Mouse (Mus musculus): Measurements from ENCODE around the gene Tent5c.

Tent5c gene

GRCm38 (mm10) chr3:100485390-100486132 is 3.6 kb downstream of the Tent5c start:
- no peak for DNase-seq

- no peak for DNase-seq
Observed at GRCm38 (mm10) chr3:100482971-100483610, 6.0 kb downstream of the Tent5c start.

DNA sequence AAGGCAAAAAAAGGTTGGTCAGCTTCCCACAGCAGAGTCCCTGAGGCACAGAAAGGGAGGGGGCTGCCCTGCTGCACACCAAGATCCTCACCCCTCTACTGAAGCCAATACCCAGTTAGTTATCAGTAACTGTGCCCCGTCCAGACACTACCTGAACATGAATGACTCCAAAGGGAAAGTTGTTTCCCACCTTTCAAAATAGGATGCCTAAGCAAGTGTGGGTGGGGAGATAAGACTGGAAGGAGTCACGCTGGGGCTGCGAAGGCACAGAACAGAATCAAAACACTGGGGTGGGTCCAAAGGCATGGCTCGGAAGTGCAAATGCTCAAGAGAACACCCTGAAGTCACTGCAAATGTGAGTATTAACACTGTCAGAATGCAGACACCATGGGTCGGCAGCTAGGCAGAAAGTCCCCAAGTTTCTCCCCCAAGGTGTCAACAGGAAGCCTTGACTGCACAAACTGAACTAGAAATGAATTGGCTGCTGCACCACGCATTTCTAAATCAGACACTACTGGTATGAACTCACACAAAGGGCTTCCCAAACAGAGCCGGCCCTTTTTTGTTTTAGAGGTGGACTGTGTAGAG is 6.7 kb downstream of the Tent5c start:
- no peak for DNase-seq

DNA sequence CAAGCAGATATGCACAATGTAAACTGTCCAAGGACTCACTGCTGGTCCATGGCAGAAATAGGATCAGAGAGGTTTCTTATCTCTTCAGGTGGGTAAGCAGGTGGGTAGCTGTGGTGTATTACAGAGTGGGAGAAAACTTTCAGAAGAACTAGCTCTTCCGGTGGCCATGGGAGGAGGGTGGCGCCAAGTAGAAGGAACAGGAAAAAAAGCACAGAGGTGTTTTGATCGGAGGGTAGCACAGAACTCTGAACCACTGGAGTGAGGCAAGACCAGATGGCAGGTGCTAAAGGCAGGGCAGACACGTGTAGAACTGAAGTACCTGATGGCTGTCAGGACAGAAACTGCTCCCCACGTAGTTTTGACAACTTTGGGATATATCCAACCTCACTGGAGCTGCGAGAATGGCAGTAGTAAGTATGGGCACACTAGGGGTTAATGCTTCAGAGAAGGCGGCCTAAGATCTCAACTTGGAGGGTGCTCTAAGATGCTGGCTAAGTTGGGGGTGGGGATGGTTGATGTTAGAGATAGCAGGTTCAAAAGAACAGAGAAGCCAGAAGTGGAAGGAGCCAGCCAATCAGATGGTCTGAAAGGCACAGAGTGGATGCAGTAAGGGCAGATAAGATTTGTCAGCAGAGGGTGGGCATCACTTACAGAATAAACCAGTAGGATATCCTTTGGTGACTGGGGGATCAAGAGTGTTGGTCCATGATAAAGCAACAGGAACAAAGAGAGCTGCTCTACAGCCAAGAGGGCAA is 8.7 kb downstream of the Tent5c start:
- no peak for DNase-seq

DNA sequence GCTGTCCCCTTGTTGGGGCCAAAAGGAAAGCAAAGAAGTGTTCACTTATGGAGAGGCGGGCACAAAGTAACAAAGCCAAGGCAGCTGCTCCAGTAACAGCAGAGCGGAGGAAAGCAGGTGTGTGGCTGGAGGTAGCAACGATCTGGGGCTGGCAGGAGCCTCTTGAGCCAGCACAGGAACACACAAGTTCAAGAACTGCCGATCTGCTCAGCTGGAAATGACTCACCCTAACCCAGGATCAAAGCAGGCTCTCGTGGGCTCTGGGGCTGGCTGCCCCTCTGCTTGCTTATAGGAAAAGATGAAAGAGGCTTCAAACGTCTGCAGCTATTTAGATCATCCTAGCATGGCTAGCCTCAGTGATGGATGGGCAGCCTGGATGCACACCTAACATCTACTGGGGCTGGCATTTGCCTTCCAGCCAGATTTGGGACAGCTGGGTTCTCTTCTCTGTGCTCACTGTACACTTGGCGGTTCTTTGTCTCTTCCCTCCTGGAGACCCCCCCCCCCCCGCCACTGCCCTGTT is 14.1 kb downstream of the Tent5c start:
- DNase-seq = peak; percentile 63

DNA sequence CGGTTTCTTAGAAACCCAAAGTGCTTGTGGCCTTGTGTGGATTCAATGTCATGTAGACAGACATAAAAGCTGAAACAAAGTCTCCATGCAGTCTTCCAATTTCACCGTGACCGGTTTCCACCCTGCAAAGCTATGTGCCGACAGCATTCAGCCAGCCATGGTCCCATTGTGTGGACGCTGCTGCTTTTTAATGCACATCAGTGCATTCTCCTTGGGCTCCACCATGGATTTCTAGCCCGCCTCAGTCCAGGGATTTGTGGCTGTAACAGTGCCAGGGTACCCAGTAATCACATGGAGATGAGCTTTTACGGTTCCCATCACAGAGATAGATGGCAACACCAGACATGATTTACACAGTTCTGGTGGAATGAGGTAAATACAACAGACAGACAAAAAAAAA is 14.6 kb downstream of the Tent5c start:
- DNase-seq = no peak

- peak; percentile 82 for DNase-seq
Observed at GRCm38 (mm10) chr3:100473146-100473545, 16.0 kb downstream of the Tent5c start.

- DNase-seq = no peak
Observed at GRCm38 (mm10) chr3:100470902-100471301, 18.2 kb downstream of the Tent5c start.

DNA sequence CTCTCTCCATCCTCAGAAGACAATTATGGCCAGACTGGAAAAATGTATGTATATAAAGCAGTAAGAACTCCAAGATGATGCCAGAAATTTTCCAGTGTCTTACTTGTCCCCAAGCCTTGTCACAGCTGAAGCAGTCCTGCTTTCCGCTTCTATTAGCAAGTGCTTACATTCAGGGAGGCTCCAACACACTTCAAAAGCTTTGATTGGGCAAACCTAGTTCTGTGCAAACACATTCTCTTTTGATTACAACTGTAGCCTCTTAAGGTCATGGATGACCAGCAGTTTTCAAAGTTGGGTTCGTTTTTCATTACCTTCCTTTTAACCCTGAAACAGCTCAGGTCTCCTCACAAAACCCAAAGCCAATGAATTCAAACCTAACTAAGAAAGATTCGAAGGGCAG is 19.0 kb downstream of the Tent5c start:
- DNase-seq = no peak

DNA sequence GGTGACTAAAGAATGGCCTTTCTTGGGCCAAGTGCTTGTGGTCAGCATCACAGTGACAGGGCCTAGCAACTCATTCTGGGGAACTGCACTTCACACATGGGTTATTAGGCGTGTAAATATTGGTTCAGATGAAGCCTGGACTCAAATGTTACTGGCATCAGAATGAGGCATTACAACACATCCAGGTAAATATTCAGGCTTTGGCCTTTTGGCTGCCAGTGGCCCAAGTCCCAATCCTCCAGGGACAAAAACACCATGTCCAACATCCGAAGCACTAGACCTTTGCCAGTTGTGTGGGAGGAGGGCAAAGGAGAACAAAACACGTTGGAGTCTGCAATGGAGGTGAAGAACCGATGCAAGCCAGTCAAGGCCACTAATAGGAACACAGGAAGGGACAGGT is 22.6 kb downstream of the Tent5c start:
- DNase-seq = no peak

GRCm38 (mm10) chr3:100464596-100464995 is 24.5 kb downstream of the Tent5c start:
- DNase-seq = no peak

DNA sequence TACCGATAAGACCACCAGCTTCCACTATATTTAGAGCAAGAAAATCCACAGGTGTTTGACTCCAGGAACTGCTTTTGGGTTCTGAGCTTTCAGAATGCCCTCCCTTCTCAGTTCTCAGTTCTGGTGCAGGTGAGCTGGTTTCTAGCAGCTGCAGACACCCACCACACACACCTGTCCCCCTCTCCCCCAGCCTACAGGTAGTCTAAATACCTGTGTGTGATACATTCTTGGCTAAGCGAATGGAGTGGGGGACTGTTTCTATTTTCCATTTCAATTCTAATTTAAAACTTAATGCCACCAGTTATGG is 25.2 kb downstream of the Tent5c start:
- no peak for DNase-seq

GRCm38 (mm10) chr3:100463160-100463958 is 25.8 kb downstream of the Tent5c start:
- no peak for DNase-seq

- DNase-seq = no peak
Observed at GRCm38 (mm10) chr3:100462235-100463083, 26.7 kb downstream of the Tent5c start.

GRCm38 (mm10) chr3:100460510-100460909 is 28.6 kb downstream of the Tent5c start:
- no peak for DNase-seq

- DNase-seq = no peak
Observed at GRCm38 (mm10) chr3:100443798-100444500, 45.2 kb downstream of the Tent5c start.

- DNase-seq = no peak
Observed at GRCm38 (mm10) chr3:100442499-100442898, 46.6 kb downstream of the Tent5c start.

DNA sequence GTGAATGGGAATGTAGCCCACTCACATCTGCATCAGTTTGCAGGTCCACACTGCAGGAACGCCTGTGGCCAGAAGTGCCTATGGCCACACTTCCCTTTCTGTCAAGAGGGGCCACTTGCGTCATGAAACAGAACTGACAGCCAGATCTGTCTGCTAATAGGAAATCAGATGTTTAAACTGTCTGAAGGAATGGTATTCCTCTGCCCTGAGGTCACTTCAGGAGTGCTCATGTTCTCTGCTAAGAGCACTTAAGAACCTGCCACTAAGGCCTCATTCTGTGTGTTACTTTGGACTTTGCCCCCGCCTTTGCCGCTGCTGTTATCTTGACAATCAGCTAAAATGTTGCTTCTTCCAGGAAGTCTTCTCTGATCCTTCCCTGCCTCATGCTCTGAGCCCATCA is 48.4 kb downstream of the Tent5c start:
- no peak for DNase-seq

DNA sequence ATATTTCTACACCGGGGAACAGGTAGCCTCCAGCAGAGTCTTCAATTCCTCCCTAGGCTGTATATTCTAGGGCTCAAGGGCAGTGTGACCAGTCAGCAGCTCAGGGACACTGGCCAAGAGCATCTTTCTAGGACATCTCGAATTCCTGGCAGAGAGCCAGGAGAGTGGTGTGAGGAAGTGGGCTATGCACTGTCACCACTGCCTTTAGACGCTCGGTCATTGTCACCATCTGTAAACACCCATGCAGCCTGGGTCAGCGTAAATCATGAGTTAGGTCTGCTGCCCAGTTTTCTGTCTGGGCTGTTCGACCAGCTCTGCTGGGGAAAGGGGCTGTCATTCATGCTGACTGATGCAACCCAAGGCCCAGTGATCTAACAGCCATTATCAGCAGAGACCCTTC is 49.1 kb downstream of the Tent5c start:
- peak; percentile 82 for DNase-seq

DNA sequence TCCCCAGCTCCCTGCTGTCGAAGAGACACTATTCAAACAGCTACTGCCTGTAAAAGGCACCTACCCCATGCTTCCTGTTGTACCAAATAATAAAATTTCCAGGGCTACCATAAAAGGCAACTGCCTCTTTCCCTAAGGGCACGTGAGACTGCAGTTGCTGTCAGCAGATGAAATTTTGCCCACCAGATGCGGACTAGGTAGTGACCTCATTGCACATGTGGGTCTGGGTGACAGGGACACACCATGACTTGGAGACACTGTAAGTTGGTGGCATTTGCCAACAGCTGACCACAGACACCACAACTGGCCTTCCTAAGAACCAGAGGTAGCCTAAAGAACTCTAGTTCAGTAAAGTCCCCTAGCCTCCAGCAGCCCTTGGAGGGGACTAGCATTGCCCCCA is 50.0 kb downstream of the Tent5c start:
- peak; percentile 82 for DNase-seq

DNA sequence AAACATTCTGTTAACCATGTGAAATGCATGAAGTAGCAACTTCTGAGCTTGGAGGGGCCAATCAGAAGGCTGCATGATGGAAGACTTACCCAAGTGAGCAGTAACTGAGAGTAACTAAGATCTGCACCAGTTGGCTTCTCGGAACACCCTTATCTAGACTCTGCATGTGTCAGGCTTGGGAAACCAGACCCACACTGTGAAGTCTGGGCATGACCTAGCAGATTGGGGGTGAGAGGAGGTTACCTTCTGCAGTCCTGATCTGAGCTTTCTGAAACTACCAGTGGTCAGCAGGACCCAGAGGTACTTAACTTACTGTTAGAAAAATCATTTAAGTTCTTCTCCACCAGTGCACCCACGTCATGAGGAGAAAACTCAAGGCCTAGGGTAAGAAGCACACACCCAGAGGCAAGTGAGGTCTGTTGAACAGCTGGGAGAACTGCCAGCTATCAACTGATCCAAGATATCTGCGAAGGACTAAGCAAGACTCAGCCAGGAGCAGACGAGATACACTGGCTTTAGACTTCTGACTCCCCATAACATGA is 50.6 kb downstream of the Tent5c start:
- peak; percentile 85 for DNase-seq
